Mouse (Mus musculus): Measurements from ENCODE around the gene Ccdc187. TPM values are rescaled to one million over a fixed set of nuclear protein-coding genes. Genes with fewer than 3 reads are reported as not detected.

The Ccdc187 gene
- polyA plus RNA-seq, 2 experiments = 0.03 to 0.26 TPM

DNA sequence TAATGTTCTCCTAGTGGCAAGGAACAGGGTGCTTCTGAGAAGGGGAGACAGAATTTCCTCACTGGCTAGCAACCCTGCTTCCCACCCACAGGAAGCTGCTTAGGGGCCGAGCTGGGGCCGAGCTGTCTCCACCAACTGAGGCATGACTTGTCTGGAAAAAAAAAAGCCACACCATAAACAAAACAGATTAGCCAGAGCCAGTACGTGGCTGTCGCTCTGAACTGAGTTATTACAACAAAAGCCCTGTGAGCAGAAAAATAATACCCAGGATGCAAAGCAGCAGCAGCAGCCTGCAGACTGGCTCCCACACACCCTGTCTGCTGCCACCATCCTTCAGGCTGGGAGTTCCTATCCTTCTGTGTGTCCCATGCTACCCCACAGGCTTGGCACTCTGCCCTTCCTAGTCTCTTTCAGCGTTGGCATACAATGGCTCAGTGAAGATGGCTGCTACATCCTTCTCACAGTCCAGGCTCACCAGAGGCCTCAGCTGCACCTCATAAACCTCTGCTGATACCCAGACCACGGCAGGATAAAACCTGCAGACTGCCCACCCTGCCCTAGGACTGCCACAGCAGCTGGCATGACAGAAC, 2.3 kb upstream of the Ccdc187 start:
- no peak overlapping the region for H3K9ac ChIP-seq (ENCODE audit: low read depth, low read length, severe bottlenecking)

DNA sequence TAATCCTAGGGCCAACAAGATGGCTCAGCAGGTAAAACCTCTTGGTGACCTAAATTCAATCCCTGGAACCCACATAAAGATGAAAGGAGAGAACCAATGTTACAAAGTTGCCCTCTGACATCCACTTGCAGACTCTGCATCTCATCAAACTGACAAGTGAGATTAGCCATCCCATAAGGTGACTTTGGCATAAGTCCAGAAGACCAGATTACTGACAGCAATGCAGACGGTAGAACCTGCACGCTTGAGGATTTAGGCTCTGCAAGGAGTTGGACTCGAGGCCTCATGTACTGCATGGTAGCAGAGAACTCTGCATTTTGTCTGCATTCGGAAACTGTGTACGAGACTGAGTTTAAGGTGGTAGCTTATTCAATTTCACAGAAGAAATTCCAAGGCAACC, 4.2 kb downstream of the Ccdc187 start:
- H3K27ac ChIP-seq (replicated peaks; ENCODE audit: low read depth, low read length) = no peak overlapping the region
- H3K4me3 ChIP-seq (replicated peaks; ENCODE audit: low read length) = no peak overlapping the region
- 64% methylated on average over 5 of the region's 5 CpGs for WGBS

More for the DNA sequence above, 2.3 kb upstream of the Ccdc187 start:
- 32% methylated on average over 6 of the region's 6 CpGs for WGBS
- H3K4me2 ChIP-seq (replicated peaks; ENCODE audit: low read depth, low read length, severe bottlenecking) = no peak overlapping the region
- DNase-seq (ENCODE audit: low spot score) (no peak), ATAC-seq (ENCODE audit: low FRiP score, low read depth) (no peak)
- H3K27ac ChIP-seq (replicated peaks; ENCODE audit: low read depth, low read length) = no peak overlapping the region
- H3K27me3 ChIP-seq (ENCODE audit: control insufficient read depth, insufficient read depth, low read length) = no peaks in the 10 kb centered on the region
- H3K9me3 ChIP-seq (ENCODE audit: control insufficient read depth, low read length) = no peaks in the 10 kb centered on the region
- no peaks in the 10 kb centered on the region for H3K36me3 ChIP-seq (ENCODE audit: control insufficient read depth, insufficient read depth, low read length)
- no peak overlapping the region for H3K4me3 ChIP-seq (replicated peaks; ENCODE audit: low read length)
- TF ChIP-seq POLR2A (IDR thresholded peaks at IDR 0.05; ENCODE audit: borderline replicate concordance, extremely low read depth, insufficient read depth, insufficient read length) = no peak
- H3K4me1 ChIP-seq (ENCODE audit: control insufficient read depth, insufficient read depth, low read length) = no peaks in the 10 kb centered on the region; the same call in 1 of the 2 replicates

DNA sequence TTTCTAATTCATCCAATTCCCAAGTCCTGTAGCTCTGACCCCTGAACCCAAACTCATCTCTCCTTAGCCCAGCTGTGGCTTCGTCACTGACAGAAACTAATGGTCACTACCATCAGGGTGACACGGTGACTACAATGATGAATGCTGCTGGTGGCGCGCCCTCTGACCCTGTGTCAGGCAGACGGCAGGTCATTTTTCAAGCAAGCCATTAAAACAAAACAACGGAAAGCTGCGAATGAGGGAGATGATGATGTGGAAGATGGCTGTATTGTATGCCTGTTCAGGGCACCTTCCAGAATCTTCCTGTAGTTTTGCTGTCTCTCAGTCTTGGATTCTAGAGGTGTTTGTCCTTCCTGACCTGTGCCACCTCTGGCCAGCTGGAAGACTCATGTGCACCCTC, 8.0 kb downstream of the Ccdc187 start:
- H3K4me3 ChIP-seq (replicated peaks; ENCODE audit: low read length) = no peak overlapping the region
- WGBS = 37% methylated on average over 7 of the region's 7 CpGs
- no peak overlapping the region for H3K27ac ChIP-seq (replicated peaks; ENCODE audit: low read depth, low read length)
- DNase-seq (ENCODE audit: low spot score) (no peak), ATAC-seq (ENCODE audit: low FRiP score, low read depth) (no peak)
- H3K9me3 ChIP-seq (ENCODE audit: control insufficient read depth, low read length) = no peaks in the 10 kb centered on the region
- no peak overlapping the region for H3K9ac ChIP-seq (ENCODE audit: low read depth, low read length, severe bottlenecking)
- no peak for TF ChIP-seq POLR2A (IDR thresholded peaks at IDR 0.05; ENCODE audit: borderline replicate concordance, extremely low read depth, insufficient read depth, insufficient read length)
- no peaks in the 10 kb centered on the region for H3K4me1 ChIP-seq (ENCODE audit: control insufficient read depth, insufficient read depth, low read length)
- H3K27me3 ChIP-seq (ENCODE audit: control insufficient read depth, insufficient read depth, low read length) = no peaks in the 10 kb centered on the region
- H3K4me2 ChIP-seq (replicated peaks; ENCODE audit: low read depth, low read length, severe bottlenecking) = no peak overlapping the region
- no peaks in the 10 kb centered on the region for H3K36me3 ChIP-seq (ENCODE audit: control insufficient read depth, insufficient read depth, low read length)

More for the DNA sequence above, 4.2 kb downstream of the Ccdc187 start:
- Histone ChIP-seq H3K36me3 (ENCODE audit: control insufficient read depth, insufficient read depth, low read length) (no peaks in the 10 kb centered on the region), H3K27me3 (ENCODE audit: control insufficient read depth, insufficient read depth, low read length) (no peaks in the 10 kb centered on the region), H3K4me2 (replicated peaks; ENCODE audit: low read depth, low read length, severe bottlenecking) (no peak overlapping the region), H3K4me1 (ENCODE audit: control insufficient read depth, insufficient read depth, low read length) (no peaks in the 10 kb centered on the region), H3K9me3 (ENCODE audit: control insufficient read depth, low read length) (no peaks in the 10 kb centered on the region), H3K9ac (ENCODE audit: low read depth, low read length, severe bottlenecking) (no peak overlapping the region)
- no peak for DNase-seq (ENCODE audit: low spot score)
- TF ChIP-seq POLR2A (IDR thresholded peaks at IDR 0.05; ENCODE audit: borderline replicate concordance, extremely low read depth, insufficient read depth, insufficient read length) = no peak
- no peak for ATAC-seq (ENCODE audit: low FRiP score, low read depth)

DNA sequence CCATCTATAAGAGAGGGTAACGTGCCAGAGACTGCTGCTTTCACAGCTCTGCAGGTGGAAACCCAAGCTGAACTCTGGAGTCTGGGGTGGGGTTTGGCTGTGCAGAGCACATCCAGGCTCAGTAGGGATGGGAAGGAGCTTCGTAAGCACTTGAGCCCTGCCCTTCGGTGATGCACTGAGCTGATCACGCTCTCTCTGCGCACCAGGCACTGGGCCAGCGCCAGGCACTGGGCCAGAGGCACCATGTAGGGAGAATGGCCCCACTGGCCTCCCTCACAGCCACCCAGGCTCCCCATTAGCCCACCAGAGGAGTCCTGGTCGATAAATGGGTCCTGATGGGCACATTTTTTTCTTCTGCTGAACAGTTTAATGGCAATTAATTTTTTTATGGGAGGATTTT, 8.6 kb downstream of the Ccdc187 start:
- no peaks in the 10 kb centered on the region for H3K27me3 ChIP-seq (ENCODE audit: control insufficient read depth, insufficient read depth, low read length)
- H3K4me2 ChIP-seq (replicated peaks; ENCODE audit: low read depth, low read length, severe bottlenecking) = no peak overlapping the region
- no peak for TF ChIP-seq POLR2A (IDR thresholded peaks at IDR 0.05; ENCODE audit: borderline replicate concordance, extremely low read depth, insufficient read depth, insufficient read length)
- ATAC-seq (ENCODE audit: low FRiP score, low read depth) (no peak), DNase-seq (ENCODE audit: low spot score) (no peak)
- H3K9ac ChIP-seq (ENCODE audit: low read depth, low read length, severe bottlenecking) = no peak overlapping the region
- no peaks in the 10 kb centered on the region for H3K9me3 ChIP-seq (ENCODE audit: control insufficient read depth, low read length)
- 42% methylated on average over 7 of the region's 7 CpGs for WGBS
- no peaks in the 10 kb centered on the region for H3K36me3 ChIP-seq (ENCODE audit: control insufficient read depth, insufficient read depth, low read length)
- H3K27ac ChIP-seq (replicated peaks; ENCODE audit: low read depth, low read length) = no peak overlapping the region
- H3K4me1 ChIP-seq (ENCODE audit: control insufficient read depth, insufficient read depth, low read length) = no peaks in the 10 kb centered on the region
- H3K4me3 ChIP-seq (replicated peaks; ENCODE audit: low read length) = no peak overlapping the region

GRCm38 (mm10) chr2:26280594-26280993, 13.8 kb downstream of the Ccdc187 start:
- Histone ChIP-seq H3K4me1 (ENCODE audit: control insufficient read depth, insufficient read depth, low read length) (no peaks in the 10 kb centered on the region), H3K4me2 (replicated peaks; ENCODE audit: low read depth, low read length, severe bottlenecking) (no peak overlapping the region), H3K36me3 (ENCODE audit: control insufficient read depth, insufficient read depth, low read length) (no peaks in the 10 kb centered on the region), H3K9me3 (ENCODE audit: control insufficient read depth, low read length) (no peaks in the 10 kb centered on the region), H3K27ac (replicated peaks; ENCODE audit: low read depth, low read length) (no peak overlapping the region), H3K4me3 (replicated peaks; ENCODE audit: low read length) (no peak overlapping the region), H3K9ac (ENCODE audit: low read depth, low read length, severe bottlenecking) (no peak overlapping the region), H3K27me3 (ENCODE audit: control insufficient read depth, insufficient read depth, low read length) (no peaks in the 10 kb centered on the region)
- no peak for TF ChIP-seq POLR2A (IDR thresholded peaks at IDR 0.05; ENCODE audit: borderline replicate concordance, extremely low read depth, insufficient read depth, insufficient read length)
- WGBS = 70% methylated on average over 11 of the region's 11 CpGs
- ATAC-seq (ENCODE audit: low FRiP score, low read depth) (no peak), DNase-seq (ENCODE audit: low spot score) (no peak)
